Mouse (Mus musculus) right cerebral cortex, postnatal 14 days (tissue): ENCODE measurements around the gene Stk32b.

Source experiments
- DNase-seq: peaks from one replicate; pipeline ENCODE4 v3.0.0; 2022

Gene Stk32b

GRCm38 (mm10) chr5:37716505-37717372 lies at the start of gene Stk32b:
Gene Stk32b (minus strand): TSS chr5:37717171.
- no peak for DNase-seq

- no peak for DNase-seq
Measured at GRCm38 (mm10) chr5:37765851-37766250, 48.9 kb upstream of the Stk32b start.

- DNase-seq = no peak
Measured at GRCm38 (mm10) chr5:37762046-37762445, 45.1 kb upstream of the Stk32b start.

- no peak for DNase-seq
Measured at GRCm38 (mm10) chr5:37753366-37753765, 36.4 kb upstream of the Stk32b start.

DNA sequence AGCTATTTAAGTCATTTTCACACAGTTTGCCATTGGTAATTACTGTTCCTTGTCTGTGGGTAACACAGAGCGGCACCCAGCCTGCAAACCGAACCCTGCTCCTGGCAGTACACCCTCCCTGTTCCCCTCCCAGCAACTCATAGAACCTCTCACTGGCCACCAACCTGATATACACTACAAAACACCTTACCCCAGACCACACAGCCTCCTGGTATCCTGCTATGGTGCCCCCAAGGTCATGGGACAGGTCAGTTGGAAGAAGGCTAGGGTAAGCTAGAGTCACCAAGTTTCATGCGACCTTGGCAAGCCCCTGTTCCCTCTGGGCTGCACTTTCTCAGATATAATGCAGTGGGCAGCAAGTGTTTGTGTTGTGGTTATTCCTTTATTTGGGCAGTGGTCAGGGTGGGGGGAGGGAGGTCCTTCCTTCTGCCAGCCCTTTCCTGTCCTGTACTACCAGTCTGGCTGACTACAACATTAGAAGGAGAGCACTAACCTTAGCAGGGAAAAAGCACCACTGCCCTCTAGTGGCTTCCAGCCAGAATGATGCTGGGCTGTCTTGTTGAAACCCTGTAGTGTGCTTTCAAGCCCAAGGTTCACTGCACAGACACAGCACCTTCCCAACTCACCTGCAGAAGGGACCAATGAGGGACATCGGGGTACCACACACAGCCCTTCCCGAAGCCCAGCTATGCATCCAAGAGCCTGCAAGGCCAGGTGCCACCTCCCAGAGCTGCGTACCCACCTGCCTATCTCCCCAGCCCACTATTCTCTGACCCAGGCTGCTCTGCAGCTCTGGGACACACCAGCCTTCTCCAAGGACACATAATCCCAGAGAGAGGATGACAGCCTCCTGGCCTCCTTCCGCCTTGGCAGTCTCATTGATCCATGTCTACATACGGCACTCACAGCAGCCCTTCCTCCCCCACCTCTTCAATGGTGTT lies 35.3 kb upstream of the Stk32b start:
- peak; percentile 78 for DNase-seq

- DNase-seq = no peak
Measured at GRCm38 (mm10) chr5:37743889-37744707, 27.1 kb upstream of the Stk32b start.

DNA sequence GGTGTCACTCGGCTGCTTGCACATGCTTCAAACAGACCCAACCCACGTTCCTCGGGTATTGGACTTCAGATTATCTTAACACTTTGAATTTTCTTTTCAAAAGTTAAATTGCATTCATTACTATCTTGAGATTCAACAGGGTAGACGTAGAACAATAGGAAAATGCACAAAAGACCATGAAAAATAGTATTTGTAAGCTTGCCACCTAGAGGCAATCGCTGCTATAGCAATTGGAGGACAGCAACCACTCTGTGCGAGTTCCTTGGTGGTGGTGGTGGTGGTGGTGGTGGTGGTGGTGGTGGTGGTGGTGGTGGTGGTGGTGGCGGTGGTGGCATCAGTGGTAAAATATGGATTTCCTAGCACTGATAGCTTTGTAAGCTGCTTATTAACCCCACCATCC lies 19.2 kb upstream of the Stk32b start:
- no peak for DNase-seq

- DNase-seq = no peak
Measured at GRCm38 (mm10) chr5:37735224-37735623, 18.3 kb upstream of the Stk32b start, which contains the start of gene Cytl1. Gene Cytl1 (plus strand): TSS chr5:37735519.

DNA sequence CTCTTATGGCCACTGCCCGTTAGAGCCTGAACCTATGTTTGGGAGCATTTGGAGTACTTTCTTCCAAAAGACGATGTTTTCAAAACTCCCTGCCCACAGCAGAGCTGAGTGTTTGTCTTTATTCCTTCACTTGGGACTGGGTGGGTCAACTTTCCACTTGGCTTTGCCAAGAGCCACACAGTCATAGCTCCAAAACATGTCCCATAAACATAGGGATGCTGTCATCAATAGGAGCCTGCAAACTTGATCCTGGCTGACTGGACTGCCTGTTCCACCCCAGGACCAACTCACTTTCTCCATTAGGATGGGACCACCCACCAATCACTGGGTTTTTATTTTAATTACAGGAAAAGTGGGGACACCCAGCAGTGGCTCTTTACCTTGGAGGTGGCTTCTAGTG lies 13.8 kb upstream of the Stk32b start:
- DNase-seq = no peak

DNA sequence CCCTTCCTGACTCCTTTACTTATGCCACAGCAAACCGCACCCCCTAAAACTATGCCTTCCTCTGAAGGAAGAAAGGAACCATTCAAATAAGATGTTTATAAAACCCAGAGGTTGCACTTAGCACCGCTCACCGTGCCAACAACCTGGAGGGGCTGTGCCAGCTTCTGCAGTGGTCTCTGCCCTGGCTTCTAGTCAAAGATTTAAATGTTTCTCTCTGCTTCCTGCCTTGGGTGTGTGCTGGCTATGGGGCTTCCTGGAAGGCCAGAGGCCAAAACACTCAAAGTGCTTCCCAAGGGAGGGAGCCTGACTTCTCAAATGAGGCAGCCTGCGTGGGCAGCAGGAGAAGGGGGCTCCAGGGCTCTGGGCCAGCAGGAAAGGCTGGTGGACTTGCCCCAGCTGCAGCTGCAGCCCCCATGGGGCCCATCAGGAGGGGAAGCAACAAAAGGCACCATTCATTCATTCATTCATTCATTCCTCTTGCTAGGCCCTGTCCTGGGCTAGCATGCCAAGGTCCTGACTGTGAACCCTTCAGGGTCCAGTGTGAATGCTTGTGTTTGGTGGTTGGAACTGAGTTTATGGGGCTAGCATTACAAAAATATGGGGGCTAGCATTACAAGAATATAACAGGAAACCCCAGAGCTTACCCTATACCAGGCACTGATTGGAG lies 8.4 kb upstream of the Stk32b start:
- DNase-seq = no peak

- no peak for DNase-seq
Measured at GRCm38 (mm10) chr5:37720670-37721069, 3.7 kb upstream of the Stk32b start.

- peak; percentile 66 for DNase-seq
Measured at GRCm38 (mm10) chr5:37717384-37717963, 503 bp upstream of the Stk32b start.

DNA sequence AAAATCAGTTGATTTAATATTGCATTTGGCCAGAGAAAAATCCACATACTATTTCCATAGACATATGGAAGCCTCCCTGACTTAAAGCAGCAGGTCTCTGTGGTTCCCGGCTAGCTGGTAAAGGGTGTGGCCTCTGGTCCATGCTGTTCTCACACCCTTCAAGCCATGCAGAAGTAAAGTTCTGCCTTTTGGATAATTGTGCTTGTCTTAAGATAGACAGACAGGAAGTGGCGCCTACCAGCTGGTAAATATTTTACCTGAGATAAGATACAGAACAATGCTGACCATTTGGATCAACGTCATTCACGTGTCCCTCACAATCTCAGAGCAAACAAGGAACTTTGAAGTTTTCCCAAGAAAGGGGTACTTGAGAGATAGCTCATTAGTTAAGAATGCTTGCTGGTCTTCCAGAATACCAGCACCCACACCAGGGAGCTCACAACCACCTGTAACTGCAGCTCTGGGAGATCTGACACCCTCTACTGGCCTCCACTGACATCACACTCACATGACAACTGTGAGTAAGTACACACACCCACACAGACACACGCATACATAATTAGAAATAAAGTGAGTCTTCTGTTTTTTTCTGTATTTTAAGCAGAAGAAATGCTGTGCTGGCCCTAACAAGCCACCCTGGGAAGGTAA lies 7.6 kb downstream of the Stk32b start:
- no peak for DNase-seq

DNA sequence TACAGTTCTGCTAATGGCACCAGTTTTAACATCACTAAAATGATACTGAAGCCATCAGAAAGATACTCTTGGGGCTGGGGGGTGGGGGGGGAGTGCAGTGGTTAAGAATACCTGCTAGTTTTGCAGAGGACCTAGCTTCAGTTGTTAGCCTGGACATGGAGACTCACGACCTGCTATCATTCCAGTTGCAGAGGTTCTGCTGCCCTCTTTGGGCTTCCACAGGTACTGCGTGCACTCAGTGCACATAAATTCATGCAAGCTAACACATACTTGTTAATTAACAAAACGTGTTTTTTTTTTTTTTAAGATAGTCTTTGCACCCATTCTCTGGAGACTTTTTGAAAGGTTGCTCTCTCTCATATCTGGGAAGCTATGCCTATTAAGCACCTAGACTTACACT lies 8.8 kb downstream of the Stk32b start:
- DNase-seq = no peak

DNA sequence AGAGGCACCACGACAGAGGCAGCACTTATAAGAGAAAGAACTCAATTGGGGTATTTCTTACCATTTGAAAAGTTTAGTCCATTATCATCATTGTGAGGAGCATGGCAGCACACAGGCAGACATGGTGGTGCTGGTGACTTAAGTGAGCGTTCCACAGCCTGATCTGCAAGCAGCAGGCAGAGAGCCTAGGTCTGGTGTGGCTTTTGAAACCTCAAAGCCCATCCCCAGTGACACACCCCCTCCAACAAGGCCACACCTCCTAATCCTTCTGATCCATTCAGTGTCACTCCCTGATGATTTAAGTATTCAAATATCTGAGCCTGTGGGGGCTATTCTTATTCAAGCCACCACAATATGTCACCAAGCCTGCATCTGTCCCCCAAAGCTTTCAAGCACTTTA lies 12.0 kb downstream of the Stk32b start:
- DNase-seq = no peak

GRCm38 (mm10) chr5:37699757-37700156 lies 17.2 kb downstream of the Stk32b start:
- DNase-seq = peak; percentile 24

DNA sequence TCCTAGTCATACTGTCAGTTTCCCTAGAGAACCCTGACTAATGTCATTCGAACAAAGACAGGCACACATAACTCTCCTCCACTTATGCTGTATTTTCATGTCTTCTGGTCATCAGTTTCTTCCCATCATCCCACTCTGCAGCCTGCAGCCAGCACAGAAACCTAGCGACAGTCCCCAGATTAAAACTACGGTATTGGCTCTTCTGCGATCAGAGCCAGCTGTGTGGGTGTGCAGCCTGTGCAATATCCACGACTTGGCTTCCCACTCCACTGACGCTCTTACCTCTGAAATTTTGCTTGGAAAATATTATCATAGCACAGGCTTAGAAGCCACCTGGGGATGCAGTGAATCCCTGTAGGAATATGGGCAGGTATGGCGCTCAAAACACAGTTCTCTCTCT lies 19.7 kb downstream of the Stk32b start:
- DNase-seq = peak; percentile 33

GRCm38 (mm10) chr5:37695773-37696172 lies 21.2 kb downstream of the Stk32b start:
- DNase-seq = no peak

GRCm38 (mm10) chr5:37692759-37693158 lies 24.2 kb downstream of the Stk32b start:
- no peak for DNase-seq

DNA sequence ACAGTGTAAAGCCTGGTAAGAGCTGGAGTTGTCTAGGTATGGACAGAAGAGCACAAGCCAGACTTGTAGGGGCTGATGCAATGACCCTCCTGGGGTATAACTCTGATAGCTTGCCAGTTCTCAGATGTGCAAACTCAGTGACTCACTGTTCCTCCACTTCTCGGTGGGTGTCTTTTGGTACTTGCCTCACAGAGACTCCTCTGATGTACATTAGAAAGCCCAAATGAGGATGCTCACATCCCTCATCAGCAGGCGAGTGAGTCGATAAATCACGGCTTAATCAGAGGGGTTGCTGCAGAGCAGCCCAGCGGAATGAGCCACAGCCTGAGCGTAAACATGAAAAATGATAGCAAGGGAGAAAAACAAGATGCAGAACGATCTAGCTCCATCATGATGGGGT lies 46.2 kb downstream of the Stk32b start:
- no peak for DNase-seq

DNA sequence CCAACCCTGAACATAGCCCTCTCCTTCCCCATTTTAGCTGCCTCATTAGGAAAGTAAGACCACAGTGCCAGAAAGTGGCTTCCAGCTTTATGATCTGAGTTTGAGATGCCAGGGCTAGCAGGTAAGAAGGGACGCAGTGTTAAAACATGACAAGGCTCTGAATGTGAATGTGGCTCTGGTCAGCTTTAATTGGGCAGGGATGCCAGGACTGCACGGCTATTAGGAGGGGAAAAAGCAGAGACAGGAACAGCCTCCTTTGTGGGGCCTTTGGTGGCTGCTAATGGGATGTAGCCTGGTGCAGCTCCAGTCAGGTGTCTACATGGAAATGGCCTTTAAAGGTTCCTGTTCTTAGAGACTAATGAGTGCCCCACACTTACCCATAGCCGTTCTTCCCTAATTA lies 52.0 kb downstream of the Stk32b start:
- no peak for DNase-seq
